Mouse (Mus musculus) olfactory bulb, adult 2 months (tissue): ENCODE measurements around the gene Hoxb6. TPM values are rescaled to one million over a fixed set of nuclear protein-coding genes. Genes with fewer than 3 reads are reported as not detected.

Experiments
- H3K27ac ChIP-seq: fragments of 200-500 bp; 2 replicates; pipeline ENCODE4 v1.5.1; 2012; ENCODE audit warnings: low read depth, low read length; ENCODE audit not compliant: insufficient read depth
- H3K4me1 ChIP-seq: fragments of 200-500 bp; 2 replicates; pipeline ENCODE4 v1.6.1; 2012; ENCODE audit warnings: low read length; ENCODE audit not compliant: control insufficient read depth, insufficient read depth
- H3K4me3 ChIP-seq: fragments of 200-500 bp; 2 replicates; pipeline ENCODE4 v1.5.1; 2012; ENCODE audit warnings: mild to moderate bottlenecking, low read depth, low read length, moderate library complexity; ENCODE audit not compliant: insufficient read depth
- CTCF ChIP-seq: fragments of 200-500 bp; IDR thresholded peaks from 2 replicates; pipeline ENCODE4 v1.5.1; 2012; ENCODE audit warnings: low read depth, mild to moderate bottlenecking, low read length, moderate library complexity; ENCODE audit not compliant: insufficient read depth
- POLR2A ChIP-seq: fragments of 200-500 bp; IDR thresholded peaks from 2 replicates; pipeline ENCODE4 v1.6.1; 2012; ENCODE audit warnings: mild to moderate bottlenecking, low read depth, low read length, moderate library complexity; ENCODE audit not compliant: insufficient read depth
- WGBS: fragments of 180-500 bp; shearing (Covaris S2); methylation state at CpG from one replicate; pipeline ENCODE4 v1.1.7; 2018; 5-methylcytosine and 5-hydroxymethylcytosine counted together
- polyA plus RNA-seq: library from polyadenylated mRNA; stranded (reverse); fragments of >200 nt; gene quantifications from 2 replicates; pipeline ENCODE4 v1.2.4, GENCODE M21; 2012; ENCODE audit warnings: low replicate concordance; ENCODE audit not compliant: missing spikeins, insufficient read depth, insufficient read length

Hoxb6 gene
- polyA plus RNA-seq, 1 experiment = not detected

- no peak overlapping the region for H3K27ac ChIP-seq
- TF ChIP-seq POLR2A = no peak
- TF ChIP-seq CTCF = no peak
- no peak overlapping the region for H3K4me3 ChIP-seq
- WGBS = 8% methylated on average over 22 of the region's 22 CpGs
- H3K4me1 ChIP-seq = no peaks in the 10 kb centered on the region
These were observed 33.5 kb downstream of the Hoxb6 start for GRCm38 (mm10) chr11:96325747-96326212.

- TF ChIP-seq POLR2A (no peak), CTCF (no peak)
- H3K27ac ChIP-seq = no peak overlapping the region
- H3K4me3 ChIP-seq = no peak overlapping the region
- no peaks in the 10 kb centered on the region for H3K4me1 ChIP-seq
- WGBS = 2% methylated on average over 12 of the region's 12 CpGs
These were observed 34.4 kb downstream of the Hoxb6 start for GRCm38 (mm10) chr11:96326705-96327104.

- Histone ChIP-seq H3K4me1 (no peaks in the 10 kb centered on the region), H3K4me3 (no peak overlapping the region), H3K27ac (no peak overlapping the region)
- TF ChIP-seq POLR2A (no peak), CTCF (no peak)
- WGBS = 3% methylated on average over 7 of the region's 7 CpGs
These were observed 34.8 kb downstream of the Hoxb6 start for GRCm38 (mm10) chr11:96327122-96327521.

GRCm38 (mm10) chr11:96327750-96328149 is 35.5 kb downstream of the Hoxb6 start:
- TF ChIP-seq CTCF (no peak), POLR2A (no peak)
- WGBS = 7% methylated on average over 5 of the region's 5 CpGs
- Histone ChIP-seq H3K4me1 (no peaks in the 10 kb centered on the region; the same call in 1 of the 2 replicates), H3K4me3 (no peak overlapping the region), H3K27ac (no peak overlapping the region)

DNA sequence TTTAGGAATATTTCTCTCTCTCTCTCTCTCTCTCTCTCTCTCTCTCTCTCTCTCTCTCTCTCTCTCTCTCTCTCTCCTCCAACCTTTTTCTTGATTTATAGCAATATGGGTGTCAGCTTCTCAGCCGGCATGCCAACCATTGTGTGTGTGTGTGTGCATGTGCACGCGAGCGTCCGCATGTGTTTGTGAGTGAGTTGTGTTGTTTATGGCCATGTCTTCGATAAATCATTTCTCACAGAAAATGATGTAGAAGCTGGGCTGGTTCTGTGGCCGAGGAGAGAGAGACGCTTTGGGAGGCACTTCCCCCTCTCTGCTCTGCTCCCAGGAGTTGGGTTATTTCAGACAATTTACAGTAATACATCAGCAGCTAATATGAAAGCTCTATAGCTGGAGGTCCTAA is 36.3 kb downstream of the Hoxb6 start:
- no peak overlapping the region for H3K27ac ChIP-seq
- no peak overlapping the region for H3K4me3 ChIP-seq
- no peak for TF ChIP-seq CTCF
- WGBS = 7% methylated on average over 8 of the region's 8 CpGs
- no peaks in the 10 kb centered on the region; the same call in 1 of the 2 replicates for H3K4me1 ChIP-seq

GRCm38 (mm10) chr11:96332105-96332504 is 39.8 kb downstream of the Hoxb6 start:
- Histone ChIP-seq H3K27ac (no peak overlapping the region), H3K4me1 (no peaks in the 10 kb centered on the region; the same call in 1 of the 2 replicates), H3K4me3 (no peak overlapping the region)
- TF ChIP-seq CTCF (no peak), POLR2A (no peak)
- WGBS = under 1% methylated on average over 8 of the region's 8 CpGs

DNA sequence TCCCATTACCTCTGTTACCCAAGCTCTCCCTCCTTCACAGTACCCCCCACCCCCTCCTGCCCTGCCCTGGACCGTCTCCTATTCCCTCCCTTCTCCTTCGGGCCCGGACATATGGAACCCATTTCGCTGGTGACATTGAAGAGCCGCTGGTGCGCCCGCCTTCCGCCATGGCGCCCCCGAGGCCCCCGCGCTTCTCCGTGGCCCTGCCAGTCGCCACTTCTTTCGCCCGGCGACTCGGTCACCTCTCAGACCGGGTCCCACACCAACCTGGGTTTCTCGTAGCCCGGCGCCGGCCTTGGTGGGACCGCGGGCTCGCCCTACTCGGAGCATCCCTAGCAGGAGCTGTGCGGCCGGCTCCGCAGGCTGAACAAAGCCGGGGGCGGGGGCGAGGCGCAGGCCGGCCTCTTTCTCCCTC is 40.3 kb downstream of the Hoxb6 start:
- Histone ChIP-seq H3K4me1 (no peaks in the 10 kb centered on the region; the same call in 1 of the 2 replicates), H3K27ac (no peak overlapping the region), H3K4me3 (no peak overlapping the region)
- TF ChIP-seq POLR2A (no peak), CTCF (no peak)
- WGBS = 2% methylated on average over 35 of the region's 35 CpGs

- WGBS = 5% methylated on average over 17 of the region's 17 CpGs
- Histone ChIP-seq H3K27ac (no peak overlapping the region), H3K4me3 (no peak overlapping the region), H3K4me1 (no peaks in the 10 kb centered on the region; the same call in 1 of the 2 replicates)
- TF ChIP-seq POLR2A = no peak
- TF ChIP-seq CTCF = no peak
These were observed 41.1 kb downstream of the Hoxb6 start for GRCm38 (mm10) chr11:96333241-96334001.

DNA sequence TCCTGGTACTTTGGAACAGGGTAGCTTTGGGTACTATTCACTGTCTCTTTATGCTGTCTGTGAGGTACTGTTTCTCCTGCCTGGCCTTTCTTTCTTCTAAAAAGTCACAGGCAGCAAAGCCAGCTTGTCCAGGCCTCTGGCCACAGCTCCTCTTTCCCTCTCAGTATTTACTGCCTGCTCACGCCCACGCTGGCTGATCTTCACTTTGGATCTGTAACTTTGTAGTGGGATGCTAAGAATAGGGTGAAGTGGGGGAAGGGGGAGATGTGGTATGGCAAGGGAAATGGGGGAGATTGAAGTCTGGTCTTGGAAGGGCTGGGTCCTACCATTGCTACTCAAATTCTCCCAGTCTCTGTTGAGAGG is 41.7 kb downstream of the Hoxb6 start:
- WGBS = 2% methylated on average over 2 of the region's 2 CpGs
- no peak for TF ChIP-seq CTCF
- no peak for TF ChIP-seq POLR2A
- Histone ChIP-seq H3K4me3 (no peak overlapping the region), H3K27ac (no peak overlapping the region), H3K4me1 (no peaks in the 10 kb centered on the region; the same call in 1 of the 2 replicates)
